Mouse (Mus musculus): ENCODE data around the gene Gm20807. TPM values are rescaled to one million over a fixed set of nuclear protein-coding genes. Genes with fewer than 3 reads are reported as not detected.

Gm20807 gene
- polyA plus RNA-seq (2015; fragmentation: Nextera tagmentation; extraction: Ambion mirVana), result not detected in 2 replicates

DNA sequence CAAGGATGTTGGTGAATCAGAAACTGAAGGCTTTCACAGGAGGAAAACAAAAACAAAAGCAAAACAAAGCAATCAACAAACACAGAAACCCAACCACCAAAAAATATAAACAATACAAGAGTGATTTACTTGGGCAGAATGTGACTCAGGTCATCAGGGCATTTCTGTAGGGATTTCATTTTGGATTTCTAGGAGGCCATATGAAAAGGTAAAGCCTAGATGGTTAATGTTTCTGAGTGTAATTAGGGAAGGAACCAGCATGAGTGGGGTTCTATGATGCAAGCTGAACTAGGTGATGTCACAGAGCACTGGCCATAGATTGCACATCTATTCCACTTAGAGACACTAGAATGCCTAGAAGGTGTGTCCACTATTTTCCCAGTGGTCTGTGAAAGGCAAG is at the start of gene Gm20807:
Gm20807 (plus strand) TSS at position 301 of the 400 bp plus-strand sequence.

Other genes starting within 250 kb of the Gm20807 start
- gene Gm21891, start 90.6 kb downstream of the Gm20807 start, polyA plus RNA-seq (2015; fragmentation: Nextera tagmentation; extraction: Ambion mirVana), result not detected in 2 replicates
- gene Gm21425, start 119.1 kb downstream of the Gm20807 start, polyA plus RNA-seq (2015; fragmentation: Nextera tagmentation; extraction: Ambion mirVana), result not detected in 2 replicates
- not detected in 2 replicates for gene Gm21828, start 181.0 kb downstream of the Gm20807 start, polyA plus RNA-seq (2015; fragmentation: Nextera tagmentation; extraction: Ambion mirVana)
- gene Gm21440, start 209.5 kb downstream of the Gm20807 start, polyA plus RNA-seq (2015; fragmentation: Nextera tagmentation; extraction: Ambion mirVana), result not detected in 2 replicates
- gene Gm21454, start 209.6 kb downstream of the Gm20807 start, polyA plus RNA-seq (2015; fragmentation: Nextera tagmentation; extraction: Ambion mirVana), result not detected in 2 replicates